Mouse (Mus musculus) heart, embryonic 10.5 days (tissue): Measurements from ENCODE around the gene Anxa6. TPM values are rescaled to one million over a fixed set of nuclear protein-coding genes. Genes with fewer than 3 reads are reported as not detected.

Experiments used
- DNase-seq: peaks from one replicate; pipeline ENCODE4 v3.0.0-alpha.2; 2017; ENCODE audit warnings: low spot score
- H3K27ac ChIP-seq: fragments of 300-500 bp; sonication (generic); 2 replicates; pipeline ENCODE4 v1.5.1; 2016; ENCODE audit warnings: mild to moderate bottlenecking
- H3K27me3 ChIP-seq: fragments of 300-500 bp; sonication (generic); 2 replicates; pipeline ENCODE4 v1.6.1; 2016; ENCODE audit warnings: mild to moderate bottlenecking; ENCODE audit not compliant: poor library complexity, insufficient read depth, severe bottlenecking
- H3K36me3 ChIP-seq: fragments of 300-500 bp; sonication (generic); 2 replicates; pipeline ENCODE4 v1.6.1; 2016; ENCODE audit warnings: mild to moderate bottlenecking, moderate library complexity
- H3K4me1 ChIP-seq: fragments of 300-500 bp; sonication (generic); 2 replicates; pipeline ENCODE4 v1.6.1; 2016; ENCODE audit warnings: mild to moderate bottlenecking
- H3K4me3 ChIP-seq: fragments of 300-500 bp; sonication (generic); 2 replicates; pipeline ENCODE4 v1.5.1; 2016; ENCODE audit warnings: mild to moderate bottlenecking, moderate library complexity
- H3K9me3 ChIP-seq: fragments of 300-500 bp; sonication (generic); 2 replicates; pipeline ENCODE4 v1.6.1; 2016; ENCODE audit warnings: mild to moderate bottlenecking, moderate library complexity
- WGBS: fragments of 180-500 bp; shearing (Covaris S2); methylation state at CpG from one replicate; pipeline ENCODE4 v1.1.7; 2016; 5-methylcytosine and 5-hydroxymethylcytosine counted together
- polyA plus RNA-seq: library from polyadenylated mRNA; unstranded; fragments of >200 nt; fragmentation: Nextera tagmentation; extraction: Ambion mirVana; gene quantifications from 2 replicates; pipeline ENCODE4 v1.2.1, GENCODE M21; 2016

Gene Anxa6
- polyA plus RNA-seq, 1 experiment from 2014 or later, result 255 TPM

- DNase-seq, result no peak
- no peak overlapping the region for H3K27ac ChIP-seq
- H3K4me1 ChIP-seq, result peaks cover 33% of the 10 kb centered on the region
- no peak overlapping the region for H3K4me3 ChIP-seq
- H3K27me3 ChIP-seq, result no peaks in the 10 kb centered on the region
- H3K36me3 ChIP-seq, result peaks cover 8% of the 10 kb centered on the region; the same call in 1 of the 2 replicates
- H3K9me3 ChIP-seq, result no peaks in the 10 kb centered on the region
- WGBS, result 85% methylated on average over 3 of the region's 3 CpGs
These were observed 88.5 kb downstream of the Anxa6 start for GRCm38 (mm10) chr11:54944702-54945101.

GRCm38 (mm10) chr11:54940056-54940455 is 93.2 kb downstream of the Anxa6 start:
- no peak overlapping the region for H3K4me3 ChIP-seq
- 76% methylated on average over 7 of the region's 7 CpGs for WGBS
- peak overlapping the region; percentile 24; the same call in 1 of the 2 replicates for H3K27ac ChIP-seq
- DNase-seq, result no peak
- no peaks in the 10 kb centered on the region for H3K27me3 ChIP-seq
- H3K36me3 ChIP-seq, result peaks cover 37% of the 10 kb centered on the region
- H3K9me3 ChIP-seq, result no peaks in the 10 kb centered on the region
- H3K4me1 ChIP-seq, result peaks cover 56% of the 10 kb centered on the region

- peaks cover 59% of the 10 kb centered on the region for H3K4me1 ChIP-seq
- H3K27ac ChIP-seq, result peak overlapping the region; percentile 24; the same call in 1 of the 2 replicates
- no peaks in the 10 kb centered on the region for H3K27me3 ChIP-seq
- H3K36me3 ChIP-seq, result peaks cover 42% of the 10 kb centered on the region
- no peaks in the 10 kb centered on the region for H3K9me3 ChIP-seq
- no peak for DNase-seq
- 78% methylated on average over 8 of the region's 8 CpGs for WGBS
- H3K4me3 ChIP-seq, result no peak overlapping the region
These were observed 93.7 kb downstream of the Anxa6 start for GRCm38 (mm10) chr11:54939501-54939900.

- peaks cover 68% of the 10 kb centered on the region for H3K36me3 ChIP-seq
- H3K27ac ChIP-seq, result no peak overlapping the region
- DNase-seq, result no peak
- H3K9me3 ChIP-seq, result no peaks in the 10 kb centered on the region
- H3K4me1 ChIP-seq, result peaks cover 50% of the 10 kb centered on the region
- no peak overlapping the region for H3K4me3 ChIP-seq
- 90% methylated on average over 2 of the region's 3 CpGs for WGBS
- H3K27me3 ChIP-seq, result no peaks in the 10 kb centered on the region
These were observed 96.5 kb downstream of the Anxa6 start for GRCm38 (mm10) chr11:54936771-54937140.

- H3K4me3 ChIP-seq, result no peak overlapping the region
- peak overlapping the region; percentile 56; the same call in 1 of the 2 replicates for H3K27ac ChIP-seq
- peaks cover 48% of the 10 kb centered on the region for H3K4me1 ChIP-seq
- no peaks in the 10 kb centered on the region for H3K9me3 ChIP-seq
- peaks cover 73% of the 10 kb centered on the region for H3K36me3 ChIP-seq
- WGBS, result 25% methylated on average over 12 of the region's 12 CpGs
- DNase-seq, result no peak
- H3K27me3 ChIP-seq, result no peaks in the 10 kb centered on the region
These were observed 97.0 kb downstream of the Anxa6 start for GRCm38 (mm10) chr11:54936035-54936770.

GRCm38 (mm10) chr11:54934198-54934597 is 99.0 kb downstream of the Anxa6 start:
- WGBS, result 93% methylated on average over 7 of the region's 7 CpGs
- H3K27me3 ChIP-seq, result no peaks in the 10 kb centered on the region
- H3K36me3 ChIP-seq, result peaks cover 83% of the 10 kb centered on the region
- H3K4me1 ChIP-seq, result peaks cover 36% of the 10 kb centered on the region
- DNase-seq, result no peak
- no peak overlapping the region for H3K4me3 ChIP-seq
- H3K27ac ChIP-seq, result no peak overlapping the region
- no peaks in the 10 kb centered on the region for H3K9me3 ChIP-seq

GRCm38 (mm10) chr11:54932540-54932939 is 100.7 kb downstream of the Anxa6 start:
- no peaks in the 10 kb centered on the region for H3K9me3 ChIP-seq
- DNase-seq, result no peak
- no peaks in the 10 kb centered on the region for H3K27me3 ChIP-seq
- H3K27ac ChIP-seq, result no peak overlapping the region
- H3K36me3 ChIP-seq, result peaks cover 85% of the 10 kb centered on the region
- H3K4me1 ChIP-seq, result peaks cover 36% of the 10 kb centered on the region
- 89% methylated on average over 6 of the region's 6 CpGs for WGBS
- H3K4me3 ChIP-seq, result no peak overlapping the region

- 60% methylated on average over 5 of the region's 5 CpGs for WGBS
- no peak for DNase-seq
- H3K36me3 ChIP-seq, result peaks cover 86% of the 10 kb centered on the region
- no peaks in the 10 kb centered on the region for H3K27me3 ChIP-seq
- no peaks in the 10 kb centered on the region for H3K9me3 ChIP-seq
- H3K4me1 ChIP-seq, result peaks cover 38% of the 10 kb centered on the region
- H3K27ac ChIP-seq, result no peak overlapping the region
- H3K4me3 ChIP-seq, result no peak overlapping the region
These were observed 101.7 kb downstream of the Anxa6 start for GRCm38 (mm10) chr11:54931405-54932093.

GRCm38 (mm10) chr11:54930318-54930979 is 102.8 kb downstream of the Anxa6 start:
- no peak overlapping the region for H3K4me3 ChIP-seq
- H3K9me3 ChIP-seq, result no peaks in the 10 kb centered on the region
- H3K36me3 ChIP-seq, result peaks cover 89% of the 10 kb centered on the region
- 67% methylated on average over 7 of the region's 7 CpGs for WGBS
- H3K4me1 ChIP-seq, result peaks cover 29% of the 10 kb centered on the region
- no peaks in the 10 kb centered on the region for H3K27me3 ChIP-seq
- no peak for DNase-seq
- H3K27ac ChIP-seq, result peak overlapping the region; percentile 26; the same call in 1 of the 2 replicates

GRCm38 (mm10) chr11:54929744-54930143 is 103.5 kb downstream of the Anxa6 start:
- Histone ChIP-seq H3K9me3 (no peaks in the 10 kb centered on the region), H3K36me3 (peaks cover 88% of the 10 kb centered on the region), H3K27ac (no peak overlapping the region; the same call in 1 of the 2 replicates), H3K27me3 (no peaks in the 10 kb centered on the region), H3K4me1 (peaks cover 23% of the 10 kb centered on the region), H3K4me3 (no peak overlapping the region)
- no peak for DNase-seq
- 88% methylated on average over 8 of the region's 8 CpGs for WGBS

- no peak overlapping the region; the same call in 1 of the 2 replicates for H3K27ac ChIP-seq
- peaks cover 85% of the 10 kb centered on the region for H3K36me3 ChIP-seq
- no peak overlapping the region for H3K4me3 ChIP-seq
- no peaks in the 10 kb centered on the region for H3K27me3 ChIP-seq
- no peaks in the 10 kb centered on the region for H3K9me3 ChIP-seq
- 75% methylated on average over 6 of the region's 6 CpGs for WGBS
- H3K4me1 ChIP-seq, result peaks cover 25% of the 10 kb centered on the region
- DNase-seq, result no peak
These were observed 104.0 kb downstream of the Anxa6 start for GRCm38 (mm10) chr11:54929290-54929689.
